Mouse (Mus musculus) limb, embryonic 12.5 days (tissue): Measurements from ENCODE around the gene Taf15. TPM values are rescaled to one million over a fixed set of nuclear protein-coding genes. Genes with fewer than 3 reads are reported as not detected.

ENCODE experiments used
- ATAC-seq: fragments of 200-750 bp; cut with Nextera tagmentation; 2 replicates; pipeline ENCODE4 v1.8.0; 2017; ENCODE audit warnings: low read depth, moderate TSS enrichment; ENCODE audit not compliant: insufficient number of reproducible peaks, insufficient read depth, low FRiP score, low TSS enrichment
- H3K27ac ChIP-seq: fragments of 300-500 bp; sonication (generic); 2 replicates; pipeline ENCODE4 v1.5.1; 2016; ENCODE audit warnings: mild to moderate bottlenecking, moderate library complexity
- H3K27me3 ChIP-seq: fragments of 300-500 bp; sonication (generic); 2 replicates; pipeline ENCODE4 v1.6.1; 2016; ENCODE audit warnings: mild to moderate bottlenecking, moderate library complexity
- H3K36me3 ChIP-seq: fragments of 300-500 bp; sonication (generic); 2 replicates; pipeline ENCODE4 v1.6.1; 2016; ENCODE audit warnings: mild to moderate bottlenecking, moderate library complexity
- H3K4me1 ChIP-seq: fragments of 300-500 bp; sonication (generic); replicated peaks from 2 replicates; pipeline ENCODE4 v1.6.1; 2016
- H3K4me2 ChIP-seq: fragments of 300-500 bp; sonication (generic); 2 replicates; pipeline ENCODE4 v1.6.1; 2016; ENCODE audit warnings: mild to moderate bottlenecking, moderate library complexity
- H3K4me3 ChIP-seq: fragments of 300-500 bp; sonication (generic); replicated peaks from 2 replicates; pipeline ENCODE4 v1.5.1; 2016; ENCODE audit warnings: mild to moderate bottlenecking
- H3K9ac ChIP-seq: fragments of 300-500 bp; sonication (generic); replicated peaks from 2 replicates; pipeline ENCODE4 v1.6.1; 2016; ENCODE audit warnings: mild to moderate bottlenecking, moderate library complexity
- H3K9me3 ChIP-seq: fragments of 300-500 bp; sonication (generic); 2 replicates; pipeline ENCODE4 v1.6.1; 2016; ENCODE audit warnings: mild to moderate bottlenecking, moderate library complexity
- WGBS: fragments of 180-500 bp; shearing (Covaris S2); methylation state at CpG from one replicate; pipeline ENCODE4 v1.1.7; 2016; 5-methylcytosine and 5-hydroxymethylcytosine counted together
- polyA plus RNA-seq: library from polyadenylated mRNA; unstranded; fragments of >200 nt; fragmentation: Nextera tagmentation; extraction: Ambion mirVana; gene quantifications from 2 replicates; pipeline ENCODE4 v1.2.1, GENCODE M21; 2016

Gene Taf15
- 12.0 and 18.6 TPM in 2 replicates for polyA plus RNA-seq

GRCm38 (mm10) chr11:83472324-83473234 lies at the start of gene Taf15:
TSS of gene Taf15 (plus strand) at chr11:83473086.
- Histone ChIP-seq H3K9me3 (no peaks in the 10 kb centered on the region), H3K4me3 (peak within 1 kb of the TSS; percentile 89), H3K4me2 (peak within 1 kb of the TSS; percentile 80), H3K9ac (peak within 1 kb of the TSS; percentile 90), H3K27ac (peak within 1 kb of the TSS; percentile 98), H3K27me3 (peaks cover 4% of the 10 kb centered on the region; the same call in 1 of the 2 replicates), H3K4me1 (peaks cover 16% of the 10 kb centered on the region), H3K36me3 (peaks cover 13% of the 10 kb centered on the region)
- WGBS: under 1% methylated on average over 66 of the region's 66 CpGs
- peak; percentile 98 for ATAC-seq

- Histone ChIP-seq H3K9me3 (no peaks in the 10 kb centered on the region), H3K4me1 (peaks cover 6% of the 10 kb centered on the region; the same call in 1 of the 2 replicates), H3K36me3 (no peaks in the 10 kb centered on the region), H3K4me3 (no peak overlapping the region), H3K27me3 (peaks cover 73% of the 10 kb centered on the region), H3K27ac (no peak overlapping the region), H3K4me2 (no peak overlapping the region), H3K9ac (no peak overlapping the region)
- no peak for ATAC-seq
- WGBS: 5% methylated on average over 8 of the region's 8 CpGs
These were observed 48.2 kb upstream of the Taf15 start for GRCm38 (mm10) chr11:83424681-83425080.

- H3K9me3 ChIP-seq: no peaks in the 10 kb centered on the region
- H3K4me2 ChIP-seq: peak overlapping the region; percentile 31
- 25% methylated on average over 17 of the region's 17 CpGs for WGBS
- H3K4me3 ChIP-seq: peak overlapping the region; percentile 8; the same call in 1 of the 2 replicates
- ATAC-seq: no peak
- H3K36me3 ChIP-seq: no peaks in the 10 kb centered on the region
- no peak overlapping the region for H3K9ac ChIP-seq
- H3K27ac ChIP-seq: no peak overlapping the region
- H3K27me3 ChIP-seq: peaks cover 67% of the 10 kb centered on the region
- H3K4me1 ChIP-seq: peaks cover 7% of the 10 kb centered on the region; the same call in 1 of the 2 replicates
These were observed 45.9 kb upstream of the Taf15 start for GRCm38 (mm10) chr11:83426964-83427363.

GRCm38 (mm10) chr11:83429355-83429754 lies 43.5 kb upstream of the Taf15 start, which contains the start of gene Gas2l2:
TSS of gene Gas2l2 (minus strand) at chr11:83429455.
- 53% methylated on average over 5 of the region's 5 CpGs for whole genome bisulfite sequencing
- Histone ChIP-seq H3K4me2 (peak within 1 kb of the TSS; percentile 30), H3K27ac (no peak within 1 kb of the TSS), H3K4me1 (peaks cover 7% of the 10 kb centered on the region; the same call in 1 of the 2 replicates), H3K9ac (no peak within 1 kb of the TSS), H3K9me3 (no peaks in the 10 kb centered on the region), H3K27me3 (peaks cover 62% of the 10 kb centered on the region), H3K36me3 (no peaks in the 10 kb centered on the region), H3K4me3 (no peak within 1 kb of the TSS)
- no peak for ATAC-seq

- H3K4me2 ChIP-seq: no peak overlapping the region
- no peak overlapping the region for H3K9ac ChIP-seq
- H3K4me1 ChIP-seq: peaks cover 7% of the 10 kb centered on the region; the same call in 1 of the 2 replicates
- no peak overlapping the region for H3K4me3 ChIP-seq
- H3K27ac ChIP-seq: no peak overlapping the region
- no peaks in the 10 kb centered on the region for H3K36me3 ChIP-seq
- H3K27me3 ChIP-seq: peaks cover 50% of the 10 kb centered on the region
- ATAC-seq: no peak
- H3K9me3 ChIP-seq: no peaks in the 10 kb centered on the region
- 71% methylated on average over 2 of the region's 2 CpGs for WGBS
These were observed 40.4 kb upstream of the Taf15 start for GRCm38 (mm10) chr11:83432533-83432932.

GRCm38 (mm10) chr11:83437377-83437776 lies 35.5 kb upstream of the Taf15 start, which contains the start of gene 1700020L24Rik:
TSS of gene 1700020L24Rik (plus strand) at chr11:83437677.
- WGBS: 83% methylated on average over 1 of the region's 1 CpGs
- no peaks in the 10 kb centered on the region for H3K36me3 ChIP-seq
- no peak for ATAC-seq
- no peak within 1 kb of the TSS for H3K4me3 ChIP-seq
- H3K9ac ChIP-seq: no peak within 1 kb of the TSS
- H3K9me3 ChIP-seq: no peaks in the 10 kb centered on the region
- peaks cover 43% of the 10 kb centered on the region for H3K27me3 ChIP-seq
- H3K4me2 ChIP-seq: no peak within 1 kb of the TSS
- no peak within 1 kb of the TSS for H3K27ac ChIP-seq
- no peaks in the 10 kb centered on the region for H3K4me1 ChIP-seq

- Histone ChIP-seq H3K36me3 (no peaks in the 10 kb centered on the region), H3K4me2 (peak overlapping the region; percentile 88), H3K27me3 (peaks cover 64% of the 10 kb centered on the region), H3K4me3 (peak overlapping the region; percentile 57), H3K9me3 (no peaks in the 10 kb centered on the region), H3K27ac (no peak overlapping the region), H3K4me1 (peaks cover 11% of the 10 kb centered on the region), H3K9ac (peak overlapping the region; percentile 66)
- ATAC-seq: no peak
- 28% methylated on average over 11 of the region's 11 CpGs for WGBS
These were observed 33.3 kb upstream of the Taf15 start for GRCm38 (mm10) chr11:83439426-83440060.

- Histone ChIP-seq H3K4me2 (peak overlapping the region; percentile 88), H3K36me3 (no peaks in the 10 kb centered on the region), H3K4me1 (peaks cover 16% of the 10 kb centered on the region), H3K4me3 (peak overlapping the region; percentile 57), H3K9me3 (no peaks in the 10 kb centered on the region), H3K27me3 (peaks cover 68% of the 10 kb centered on the region), H3K27ac (no peak overlapping the region), H3K9ac (peak overlapping the region; percentile 66)
- under 1% methylated on average over 69 of the region's 75 CpGs for WGBS
- ATAC-seq: peak; percentile 85
These were observed 32.5 kb upstream of the Taf15 start for GRCm38 (mm10) chr11:83440081-83441064.

GRCm38 (mm10) chr11:83441235-83441634 lies 31.7 kb upstream of the Taf15 start:
- peaks cover 71% of the 10 kb centered on the region for H3K27me3 ChIP-seq
- no peak overlapping the region for H3K27ac ChIP-seq
- no peak overlapping the region for H3K9ac ChIP-seq
- H3K4me1 ChIP-seq: peaks cover 16% of the 10 kb centered on the region
- peak overlapping the region; percentile 57; the same call in 1 of the 2 replicates for H3K4me3 ChIP-seq
- H3K36me3 ChIP-seq: no peaks in the 10 kb centered on the region
- peak overlapping the region; percentile 88; the same call in 1 of the 2 replicates for H3K4me2 ChIP-seq
- 50% methylated on average over 7 of the region's 7 CpGs for WGBS
- H3K9me3 ChIP-seq: no peaks in the 10 kb centered on the region
- ATAC-seq: no peak

- Histone ChIP-seq H3K27me3 (peaks cover 83% of the 10 kb centered on the region), H3K36me3 (no peaks in the 10 kb centered on the region), H3K9me3 (no peaks in the 10 kb centered on the region), H3K4me2 (peak overlapping the region; percentile 43), H3K4me1 (peaks cover 20% of the 10 kb centered on the region), H3K27ac (no peak overlapping the region), H3K9ac (0 out of 2 replicates have a peak overlapping the region, but pooled peaks have one; percentile 34), H3K4me3 (peak overlapping the region; percentile 19)
- WGBS: 15% methylated on average over 29 of the region's 29 CpGs
- ATAC-seq: 0 out of 2 replicates have a peak, but pooled peaks have one; percentile 4
These were observed 30.2 kb upstream of the Taf15 start for GRCm38 (mm10) chr11:83442596-83443267.
